ENCODE assay signal across 26 mouse cellular contexts in genomic region chr13:50426686-50427085, GRCm38 (mm10). TPM values are rescaled to one million over a fixed set of nuclear protein-coding genes. Genes with fewer than 3 reads are reported as not detected.
"Had no signal": no experiment of that assay in that cellular context is flagged by ENCODE, and none has a peak within 500 bp of the region (broad histone marks: within the 10 kb centered on the region; RNA-seq: fewer than 3 reads in every experiment).

No protein-coding gene starts in this region.

- H3K9me3 ChIP-seq: kidney, embryonic 15.5 days; lung, embryonic 15.5 days; neural tube, embryonic 12.5 days; neural tube, embryonic 15.5 days had no signal

- H3K27me3 ChIP-seq: kidney, embryonic 15.5 days; lung, embryonic 15.5 days; neural tube, embryonic 12.5 days; neural tube, embryonic 15.5 days had no signal

- H3K4me1 ChIP-seq: lung, embryonic 15.5 days; neural tube, embryonic 12.5 days; neural tube, embryonic 15.5 days had no signal

- H3K4me2 ChIP-seq: kidney, embryonic 15.5 days; lung, embryonic 15.5 days; neural tube, embryonic 12.5 days; neural tube, embryonic 15.5 days had no signal

- H3K9ac ChIP-seq: kidney, embryonic 15.5 days; lung, embryonic 15.5 days; neural tube, embryonic 12.5 days; neural tube, embryonic 15.5 days had no signal

- H3K27ac ChIP-seq: kidney, embryonic 15.5 days; left cerebral cortex, adult 2 months; lung, embryonic 15.5 days; neural tube, embryonic 12.5 days; neural tube, embryonic 15.5 days; stomach, postnatal 0 days had no signal

- ATAC-seq: inflammation-experienced regulatory T-cells, adult 6 months had no signal

- DNase-seq: kidney, adult 11 months; kidney, adult 8-10 months; kidney, postnatal 10 days; kidney, postnatal 36 days; layer of hippocampus, postnatal 36 days; lung, adult 18-20 months; lung, postnatal 10 days; lung, postnatal 36 days; midbrain, embryonic 14.5 days; right cerebral cortex, adult 18-20 months; right cerebral cortex, postnatal 14 days; right cerebral cortex, postnatal 4 days; thymus, adult 2 months; thymus, postnatal 14 days; thymus, postnatal 4 days had no signal

- H3K4me3 ChIP-seq: kidney, embryonic 15.5 days; left cerebral cortex, adult 2 months; lung, embryonic 15.5 days; neural tube, embryonic 12.5 days; neural tube, embryonic 15.5 days had no signal

RNA-seq across cellular contexts. Expression of gene Gm47429, which starts 17.0 kb away (rescaled TPM):
- polyA plus RNA-seq: inflammation-experienced regulatory T-cells, adult 6 months; kidney, embryonic 15.5 days; limb, embryonic 11.5 days; limb, embryonic 14.5 days; lung, embryonic 15.5 days; midbrain, embryonic 14.5 days; midbrain, postnatal 0 days; neural tube, embryonic 12.5 days; neural tube, embryonic 15.5 days; stomach, embryonic 14.5 days; stomach, postnatal 0 days; thymus, adult 2 months had no signal

RNA-seq across cellular contexts. Expression of gene Nutm2, which starts 40.4 kb away (rescaled TPM):
- polyA plus RNA-seq: inflammation-experienced regulatory T-cells, adult 6 months; kidney, embryonic 15.5 days; limb, embryonic 11.5 days; limb, embryonic 14.5 days; lung, embryonic 15.5 days; midbrain, embryonic 14.5 days; midbrain, postnatal 0 days; neural tube, embryonic 12.5 days; neural tube, embryonic 15.5 days; stomach, embryonic 14.5 days; stomach, postnatal 0 days; thymus, adult 2 months had no signal
